Mouse (Mus musculus): ENCODE results near the gene Cldn1. TPM values are rescaled to one million over a fixed set of nuclear protein-coding genes. Genes with fewer than 3 reads are reported as not detected.

Gene Cldn1
- 172 TPM for polyA plus RNA-seq (2014; fragmentation: Illumina TruSeq; extraction: RNeasy Lipid Tissue Mini Kit (QIAGEN cat#74804); ENCODE audit: low read depth, low replicate concordance)

GRCm38 (mm10) chr16:26371325-26372053 is at the start of gene Cldn1:
Cldn1 (minus strand) TSS chr16:26371841.

Other genes with a start within 250 kb of the Cldn1 start
- not detected for gene Cldn16, start 91.3 kb upstream of the Cldn1 start, polyA plus RNA-seq (2014; fragmentation: Illumina TruSeq; extraction: RNeasy Lipid Tissue Mini Kit (QIAGEN cat#74804); ENCODE audit: low read depth, low replicate concordance)
- not detected for gene Tmem207, start 154.9 kb upstream of the Cldn1 start, polyA plus RNA-seq (2014; fragmentation: Illumina TruSeq; extraction: RNeasy Lipid Tissue Mini Kit (QIAGEN cat#74804); ENCODE audit: low read depth, low replicate concordance)
- 241 TPM for gene Il1rap, start 209.9 kb upstream of the Cldn1 start, polyA plus RNA-seq (2014; fragmentation: Illumina TruSeq; extraction: RNeasy Lipid Tissue Mini Kit (QIAGEN cat#74804); ENCODE audit: low read depth, low replicate concordance)

Data from liver, adult 10 weeks (tissue).